Mouse (Mus musculus) thymus, adult 2 months (tissue): ENCODE results near the gene Ccdc130. TPM values are rescaled to one million over a fixed set of nuclear protein-coding genes. Genes with fewer than 3 reads are reported as not detected.
"Not testable (repeated sequence)": the region's sequence is repeated elsewhere in the genome, so short reads cannot be mapped to it uniquely, and the experiment has no call there.

Experiments
- DNase-seq: peaks from one replicate; pipeline ENCODE4 v3.0.0; 2021
- H3K27ac ChIP-seq: fragments of 200-500 bp; 2 replicates; pipeline ENCODE4 v1.5.1; 2012; ENCODE audit warnings: low read length, control low read depth; ENCODE audit not compliant: control insufficient read depth, insufficient read depth
- H3K27me3 ChIP-seq: fragments of 200-500 bp; 2 replicates; pipeline ENCODE4 v1.6.1; 2012; ENCODE audit warnings: mild to moderate bottlenecking, low read length, moderate library complexity, mixed read lengths; ENCODE audit not compliant: control insufficient read depth, insufficient read depth
- H3K36me3 ChIP-seq: fragments of 200-500 bp; 2 replicates; pipeline ENCODE4 v1.6.1; 2012; ENCODE audit warnings: mild to moderate bottlenecking, low read length, moderate library complexity; ENCODE audit not compliant: control insufficient read depth, insufficient read depth
- H3K4me1 ChIP-seq: fragments of 200-500 bp; replicated peaks from 2 replicates; pipeline ENCODE4 v1.6.1; 2012; ENCODE audit warnings: low read length; ENCODE audit not compliant: control insufficient read depth, insufficient read depth
- H3K4me3 ChIP-seq: fragments of 200-500 bp; 2 replicates; pipeline ENCODE4 v1.5.1; 2012; ENCODE audit warnings: mild to moderate bottlenecking, low read length, control low read depth, moderate library complexity; ENCODE audit not compliant: control insufficient read depth, insufficient read depth
- CTCF ChIP-seq: fragments of 200-500 bp; IDR thresholded peaks from 2 replicates; pipeline ENCODE4 v1.5.1; 2012; ENCODE audit warnings: mild to moderate bottlenecking, control low read depth, low read length, moderate library complexity, borderline replicate concordance; ENCODE audit not compliant: control insufficient read depth, poor library complexity, insufficient read depth; ENCODE audit errors: extremely low read depth
- POLR2A ChIP-seq: fragments of 200-500 bp; IDR thresholded peaks from 2 replicates; pipeline ENCODE4 v1.6.1; 2012; ENCODE audit warnings: mild to moderate bottlenecking, low read length, control low read depth, moderate library complexity; ENCODE audit not compliant: control insufficient read depth, poor library complexity, insufficient read depth; ENCODE audit errors: extremely low read depth
- WGBS: fragments of 180-500 bp; shearing (Covaris S2); methylation state at CpG from one replicate; pipeline ENCODE4 v1.1.7; 2018; 5-methylcytosine and 5-hydroxymethylcytosine counted together
- polyA plus RNA-seq: library from polyadenylated mRNA; depleted of rRNA; stranded (reverse); fragments of >200 nt; gene quantifications from 2 replicates; pipeline ENCODE4 v1.2.3, GENCODE M21; 2012; rRNA removed

Gene Ccdc130
- 63.1 and 65.3 TPM in 2 replicates for polyA plus RNA-seq

DNA sequence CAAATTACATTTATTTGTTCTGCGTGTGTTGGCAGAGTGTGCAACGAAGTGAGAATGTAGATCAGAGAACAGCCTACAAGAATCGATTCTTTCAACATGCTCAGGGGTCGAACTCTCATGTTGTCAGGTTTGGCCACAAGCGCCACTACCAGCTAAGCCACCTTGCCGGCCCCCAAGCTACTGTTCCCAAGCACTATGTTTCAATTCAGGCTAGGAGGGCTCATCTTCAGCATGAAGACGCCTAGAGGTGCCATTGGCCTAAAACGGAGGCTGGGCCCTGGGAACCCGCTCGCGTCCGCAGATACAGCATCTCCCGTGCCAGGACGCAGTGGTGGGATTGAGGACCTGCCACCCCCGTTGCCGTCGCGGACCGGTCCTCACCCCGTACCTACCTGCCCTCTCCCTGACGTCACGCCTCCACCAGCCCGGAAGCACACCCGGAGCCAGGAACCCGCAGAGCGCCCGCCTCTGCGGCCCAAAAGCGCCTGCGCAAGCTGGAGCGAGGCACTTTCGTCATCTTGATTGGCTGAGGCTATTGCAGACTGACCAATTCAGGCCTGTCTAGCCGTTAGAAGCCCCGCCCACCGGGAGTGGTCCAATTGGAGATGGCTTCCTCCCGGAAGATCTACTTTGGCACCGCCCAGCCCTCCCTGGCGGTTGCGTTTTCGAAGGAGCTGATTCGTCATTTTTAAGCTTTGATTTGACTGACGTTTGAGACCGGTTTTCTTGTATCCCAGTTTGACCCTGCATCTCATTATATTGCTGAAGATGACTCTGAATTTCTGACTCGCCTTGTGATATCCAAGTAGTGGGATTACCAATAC is at the start of gene Ccdc130:
Gene Ccdc130, minus strand, starts transcription at position 431 of the 824 bp plus-strand sequence.
- peak; percentile 60; the same call in 1 of the 2 replicates for TF ChIP-seq CTCF
- TF ChIP-seq POLR2A: peak; percentile 85
- DNase-seq: peak; percentile 99
- Histone ChIP-seq H3K27me3 (no peaks in the 10 kb centered on the region), H3K36me3 (no peaks in the 10 kb centered on the region; the same call in 1 of the 2 replicates), H3K27ac (peak within 1 kb of the TSS; percentile 1; the same call in 1 of the 2 replicates), H3K4me3 (peak within 1 kb of the TSS; percentile 75), H3K4me1 (peaks cover 7% of the 10 kb centered on the region)
- WGBS: under 1% methylated on average over 44 of the region's 44 CpGs

DNA sequence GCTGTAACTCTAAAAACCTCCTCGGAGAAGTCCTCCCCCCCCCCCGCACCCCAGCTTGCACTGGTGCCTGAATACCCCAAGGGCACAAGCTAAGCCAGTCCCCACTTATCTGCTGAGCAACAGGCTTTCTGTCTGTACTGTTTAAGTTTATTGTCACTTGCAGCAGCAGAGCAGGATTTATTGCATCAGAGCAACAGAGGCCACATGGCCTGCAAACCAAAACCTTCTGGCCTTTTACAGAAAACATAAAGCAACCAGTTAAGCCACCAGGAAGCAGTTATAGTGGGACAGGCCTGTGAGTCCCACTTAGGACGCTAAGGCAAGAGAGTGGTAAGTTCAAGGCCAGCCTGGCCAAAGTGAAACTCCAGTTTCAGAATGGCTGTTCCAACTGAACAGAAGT is 38.2 kb upstream of the Ccdc130 start:
- WGBS: 59% methylated on average over 3 of the region's 3 CpGs

DNA sequence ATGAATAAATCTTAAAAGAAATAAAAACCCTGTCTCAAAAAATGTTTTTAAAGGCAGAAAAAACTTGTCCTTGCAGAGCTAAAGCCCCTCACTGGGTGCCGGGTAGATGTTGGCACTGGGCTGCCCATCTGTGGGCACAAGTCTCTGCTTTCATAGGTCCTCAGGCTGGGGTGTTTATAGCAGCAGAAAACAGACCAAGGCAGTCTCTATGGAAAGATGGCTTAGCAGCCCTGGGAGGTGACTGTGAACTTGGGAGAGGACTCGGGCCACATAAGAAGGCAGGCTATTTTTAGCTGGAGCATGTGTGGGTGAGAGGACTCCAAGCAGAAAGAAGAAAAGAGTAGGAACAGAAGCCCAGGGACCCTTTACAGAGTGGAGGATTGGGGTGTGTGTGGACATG is 33.8 kb upstream of the Ccdc130 start:
- TF ChIP-seq CTCF (no peak), POLR2A (no peak)
- no peaks in the 10 kb centered on the region for H3K27me3 ChIP-seq
- 84% methylated on average over 2 of the region's 2 CpGs for WGBS
- no peak overlapping the region for H3K27ac ChIP-seq
- H3K36me3 ChIP-seq: no peaks in the 10 kb centered on the region
- DNase-seq: no peak
- H3K4me3 ChIP-seq: no peak overlapping the region
- no peaks in the 10 kb centered on the region for H3K4me1 ChIP-seq

More for the DNA sequence above, 38.2 kb upstream of the Ccdc130 start:
- no peaks in the 10 kb centered on the region for H3K4me1 ChIP-seq
- H3K27me3 ChIP-seq: no peaks in the 10 kb centered on the region
- H3K27ac ChIP-seq: no peak overlapping the region
- TF ChIP-seq CTCF (no peak), POLR2A (no peak)
- no peak for DNase-seq
- H3K36me3 ChIP-seq: no peaks in the 10 kb centered on the region
- H3K4me3 ChIP-seq: no peak overlapping the region

DNA sequence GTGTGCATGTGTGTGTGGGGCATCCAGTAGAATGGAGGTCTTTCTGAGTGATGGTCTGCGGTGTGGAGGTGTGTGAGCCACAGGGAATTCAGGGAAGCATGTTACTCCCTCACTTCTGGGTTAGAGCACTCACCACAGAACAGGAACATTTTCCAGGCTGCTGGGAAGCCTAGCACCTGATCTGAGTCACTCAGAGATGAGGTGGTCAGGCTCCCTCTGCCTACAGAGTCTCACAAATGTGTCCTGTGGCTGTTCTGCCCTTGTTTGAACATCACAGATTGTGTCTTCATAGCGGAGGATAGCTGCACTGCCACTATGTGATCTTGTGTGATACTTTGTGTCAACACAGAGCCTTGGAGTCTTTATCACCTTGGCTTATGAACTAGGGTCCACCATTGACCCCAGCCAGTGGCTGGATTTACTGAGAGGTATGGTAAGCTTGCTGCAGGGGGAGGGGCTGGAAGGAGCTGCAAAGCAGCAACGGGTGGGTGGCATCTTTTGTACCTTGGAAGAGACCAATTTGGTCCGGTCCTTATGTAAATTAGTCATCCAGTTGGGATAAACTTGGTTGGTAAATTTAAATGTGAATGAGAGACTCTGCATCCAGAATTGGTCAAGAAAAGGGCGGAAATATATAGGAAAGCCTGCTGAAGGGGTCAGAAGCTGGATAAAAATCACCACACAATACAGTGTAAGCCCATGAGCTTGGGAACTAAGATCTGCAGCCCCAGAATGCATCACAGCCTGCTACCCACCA is 27.0 kb upstream of the Ccdc130 start:
- no peak overlapping the region for H3K27ac ChIP-seq
- H3K4me3 ChIP-seq: no peak overlapping the region
- TF ChIP-seq CTCF: no peak
- TF ChIP-seq POLR2A: no peak
- no peak for DNase-seq
- 80% methylated on average over 5 of the region's 5 CpGs for WGBS
- no peaks in the 10 kb centered on the region for H3K27me3 ChIP-seq
- no peaks in the 10 kb centered on the region for H3K36me3 ChIP-seq
- H3K4me1 ChIP-seq: no peaks in the 10 kb centered on the region

DNA sequence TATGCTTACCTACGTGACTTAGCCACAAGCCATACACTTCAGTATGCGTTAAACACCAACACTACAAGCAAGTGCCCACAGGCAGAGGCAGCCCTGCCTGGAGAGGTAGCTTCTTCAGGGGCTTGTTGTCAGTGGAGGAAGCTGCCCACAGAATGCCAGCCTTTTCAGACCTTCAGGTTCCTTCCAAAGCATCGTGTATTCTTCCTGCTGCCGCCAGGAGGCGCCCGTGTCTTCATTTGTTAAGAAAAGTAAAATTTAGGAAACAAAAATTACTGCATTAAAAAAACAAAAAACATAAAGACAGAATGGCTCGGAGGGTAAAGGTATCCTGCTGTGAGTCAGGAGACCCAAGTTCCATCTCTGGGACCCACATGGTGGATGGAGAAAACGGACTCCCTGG is 21.5 kb upstream of the Ccdc130 start:
- peak; percentile 43 for DNase-seq
- H3K27ac ChIP-seq: no peak overlapping the region
- H3K4me3 ChIP-seq: no peak overlapping the region
- no peaks in the 10 kb centered on the region for H3K36me3 ChIP-seq
- H3K27me3 ChIP-seq: no peaks in the 10 kb centered on the region
- H3K4me1 ChIP-seq: no peaks in the 10 kb centered on the region
- TF ChIP-seq CTCF (peak; percentile 55; the same call in 1 of the 2 replicates), POLR2A (no peak)
- 27% methylated on average over 8 of the region's 8 CpGs for WGBS

DNA sequence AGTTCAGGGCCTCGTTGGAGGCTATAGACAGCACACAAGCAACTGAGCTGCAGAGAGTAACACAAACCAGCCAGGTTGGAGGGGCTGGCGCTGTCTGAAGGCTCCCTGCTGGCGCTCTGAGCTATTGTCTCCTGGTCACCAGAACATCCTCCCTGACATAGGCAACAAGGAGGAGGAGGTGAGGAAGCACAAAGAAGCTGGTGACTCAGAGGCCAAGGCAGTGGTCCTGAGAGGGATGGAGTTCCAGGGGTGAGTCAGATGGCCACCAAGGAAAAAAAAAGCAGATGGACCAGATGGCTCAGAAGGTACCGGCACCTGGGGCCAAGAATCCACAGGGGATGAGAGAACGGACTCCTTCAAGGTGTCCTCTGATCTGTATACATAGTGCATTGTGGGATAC is 20.9 kb upstream of the Ccdc130 start:
- no peak for DNase-seq
- Histone ChIP-seq H3K27ac (no peak overlapping the region), H3K36me3 (no peaks in the 10 kb centered on the region), H3K27me3 (no peaks in the 10 kb centered on the region), H3K4me3 (no peak overlapping the region), H3K4me1 (no peaks in the 10 kb centered on the region)
- no peak for TF ChIP-seq POLR2A
- no peak for TF ChIP-seq CTCF
- WGBS: 88% methylated on average over 5 of the region's 5 CpGs

DNA sequence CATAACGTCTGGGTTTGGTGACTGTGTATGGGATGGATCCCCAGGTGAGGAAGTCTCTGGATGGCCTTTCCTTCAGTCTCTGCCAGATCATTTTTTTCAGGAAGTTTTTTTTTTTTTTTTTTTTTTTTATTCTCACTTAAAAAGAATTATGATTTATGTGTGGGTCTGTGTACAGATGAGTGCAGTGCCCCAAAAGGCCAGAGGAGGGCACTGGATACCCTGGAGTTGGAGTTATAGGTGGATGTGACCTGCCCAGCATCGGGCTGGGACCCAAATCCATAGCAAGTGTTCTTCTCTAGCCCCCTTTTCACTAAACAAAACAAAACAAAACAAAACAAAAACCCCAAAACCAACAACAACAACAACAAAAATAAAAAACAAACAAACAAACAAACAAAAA is 18.7 kb upstream of the Ccdc130 start:
- DNase-seq: peak; percentile 29
- WGBS: 79% methylated on average over 2 of the region's 2 CpGs

DNA sequence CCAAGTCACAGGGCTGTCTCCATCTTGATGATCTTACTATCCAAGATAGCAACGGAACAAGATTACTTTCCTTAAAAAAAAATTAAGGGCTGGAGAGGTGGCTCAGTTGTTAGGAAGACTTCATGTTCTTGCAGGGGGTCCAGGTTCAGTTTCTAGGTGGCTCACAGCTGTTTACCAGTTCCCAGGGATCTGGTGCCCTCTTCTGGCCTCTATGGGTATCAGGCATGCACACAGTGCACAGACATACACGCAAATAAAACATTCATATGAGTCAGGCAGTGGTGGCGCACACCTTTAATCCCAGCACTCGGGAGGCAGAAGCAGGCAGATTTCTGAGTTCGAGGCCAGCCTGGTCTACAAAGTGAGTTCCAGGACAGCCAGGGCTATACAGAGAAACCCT is 15.5 kb upstream of the Ccdc130 start:
- not testable (repeated sequence) for H3K27ac ChIP-seq, H3K4me1 ChIP-seq, H3K36me3 ChIP-seq, H3K4me3 ChIP-seq, H3K27me3 ChIP-seq
- WGBS: 50% methylated on average over 5 of the region's 5 CpGs
- DNase-seq: peak; percentile 70

More for the DNA sequence above, 18.7 kb upstream of the Ccdc130 start:
- H3K36me3 ChIP-seq: no peaks in the 10 kb centered on the region
- H3K4me1 ChIP-seq: no peaks in the 10 kb centered on the region
- no peak overlapping the region for H3K27ac ChIP-seq
- H3K27me3 ChIP-seq: no peaks in the 10 kb centered on the region
- no peak overlapping the region for H3K4me3 ChIP-seq
- TF ChIP-seq CTCF (no peak), POLR2A (no peak)
